Mouse (Mus musculus): Measurements from ENCODE around the gene Olfr1132. TPM values are rescaled to one million over a fixed set of nuclear protein-coding genes. Genes with fewer than 3 reads are reported as not detected.
"Not testable (repeated sequence)": the region's sequence is repeated elsewhere in the genome, so short reads cannot be mapped to it uniquely, and the experiment has no call there.

Gene Olfr1132
- not detected in 2 replicates for polyA plus RNA-seq (2012; rRNA removed)

- no peak for DNase-seq
- H3K4me3 ChIP-seq (ENCODE audit: control insufficient read depth, insufficient read depth, low read length) = no peak within 1 kb of the TSS
- TF ChIP-seq CTCF (IDR thresholded peaks at IDR 0.05; ENCODE audit: borderline replicate concordance, control insufficient read depth, extremely low read depth, insufficient read depth, low read length, poor library complexity) = no peak
- TF ChIP-seq POLR2A (IDR thresholded peaks at IDR 0.05; ENCODE audit: control insufficient read depth, extremely low read depth, insufficient read depth, low read length, poor library complexity) = no peak
- H3K27ac ChIP-seq (ENCODE audit: control insufficient read depth, insufficient read depth, low read length) = no peak within 1 kb of the TSS
- no peaks in the 10 kb centered on the region for H3K4me1 ChIP-seq (replicated peaks; ENCODE audit: control insufficient read depth, insufficient read depth, low read length)
- no peaks in the 10 kb centered on the region for H3K36me3 ChIP-seq (ENCODE audit: control insufficient read depth, insufficient read depth, low read length)
- H3K27me3 ChIP-seq (ENCODE audit: control insufficient read depth, insufficient read depth, low read length) = no peaks in the 10 kb centered on the region
Observed at GRCm38 (mm10) chr2:87637435-87637834, at the start of gene Olfr1132. TSS of gene Olfr1132 (minus strand) at chr2:87637535.

- 8% methylated on average over 1 of the region's 1 CpGs for WGBS
- no peak for DNase-seq
- Histone ChIP-seq H3K4me1 (replicated peaks; ENCODE audit: control insufficient read depth, insufficient read depth, low read length) (no peaks in the 10 kb centered on the region), H3K4me3 (ENCODE audit: control insufficient read depth, insufficient read depth, low read length) (no peak within 1 kb of the TSS), H3K27me3 (ENCODE audit: control insufficient read depth, insufficient read depth, low read length) (no peaks in the 10 kb centered on the region), H3K27ac (ENCODE audit: control insufficient read depth, insufficient read depth, low read length) (no peak within 1 kb of the TSS), H3K36me3 (ENCODE audit: control insufficient read depth, insufficient read depth, low read length) (no peaks in the 10 kb centered on the region)
- TF ChIP-seq POLR2A (IDR thresholded peaks at IDR 0.05; ENCODE audit: control insufficient read depth, extremely low read depth, insufficient read depth, low read length, poor library complexity) (no peak), CTCF (IDR thresholded peaks at IDR 0.05; ENCODE audit: borderline replicate concordance, control insufficient read depth, extremely low read depth, insufficient read depth, low read length, poor library complexity) (no peak)
Observed at GRCm38 (mm10) chr2:87673564-87673963, 36.2 kb upstream of the Olfr1132 start, which contains the start of gene Olfr1135. TSS of gene Olfr1135 (minus strand) at chr2:87673664.

GRCm38 (mm10) chr2:87658360-87658759, 21.0 kb upstream of the Olfr1132 start, which contains the start of gene Olfr1134:
TSS of gene Olfr1134 (minus strand) at chr2:87658460.
- H3K4me1 ChIP-seq (replicated peaks; ENCODE audit: control insufficient read depth, insufficient read depth, low read length) = no peaks in the 10 kb centered on the region
- H3K27ac ChIP-seq (ENCODE audit: control insufficient read depth, insufficient read depth, low read length) = no peak within 1 kb of the TSS
- 88% methylated on average over 2 of the region's 2 CpGs for WGBS
- no peak for DNase-seq
- H3K27me3 ChIP-seq (ENCODE audit: control insufficient read depth, insufficient read depth, low read length) = no peaks in the 10 kb centered on the region
- no peaks in the 10 kb centered on the region for H3K36me3 ChIP-seq (ENCODE audit: control insufficient read depth, insufficient read depth, low read length)
- H3K4me3 ChIP-seq (ENCODE audit: control insufficient read depth, insufficient read depth, low read length) = no peak within 1 kb of the TSS
- TF ChIP-seq CTCF (IDR thresholded peaks at IDR 0.05; ENCODE audit: borderline replicate concordance, control insufficient read depth, extremely low read depth, insufficient read depth, low read length, poor library complexity) (no peak), POLR2A (IDR thresholded peaks at IDR 0.05; ENCODE audit: control insufficient read depth, extremely low read depth, insufficient read depth, low read length, poor library complexity) (no peak)

GRCm38 (mm10) chr2:87647274-87647673, 9.9 kb upstream of the Olfr1132 start, which contains the start of gene Olfr1133:
TSS of gene Olfr1133 (minus strand) at chr2:87647374.
- Histone ChIP-seq H3K36me3 (ENCODE audit: control insufficient read depth, insufficient read depth, low read length) (no peaks in the 10 kb centered on the region), H3K27me3 (ENCODE audit: control insufficient read depth, insufficient read depth, low read length) (no peaks in the 10 kb centered on the region), H3K27ac (ENCODE audit: control insufficient read depth, insufficient read depth, low read length) (no peak within 1 kb of the TSS), H3K4me1 (replicated peaks; ENCODE audit: control insufficient read depth, insufficient read depth, low read length) (no peaks in the 10 kb centered on the region), H3K4me3 (ENCODE audit: control insufficient read depth, insufficient read depth, low read length) (no peak within 1 kb of the TSS)
- DNase-seq = no peak
- no peak for TF ChIP-seq CTCF (IDR thresholded peaks at IDR 0.05; ENCODE audit: borderline replicate concordance, control insufficient read depth, extremely low read depth, insufficient read depth, low read length, poor library complexity)
- no peak for TF ChIP-seq POLR2A (IDR thresholded peaks at IDR 0.05; ENCODE audit: control insufficient read depth, extremely low read depth, insufficient read depth, low read length, poor library complexity)

GRCm38 (mm10) chr2:87642441-87642840, 5.1 kb upstream of the Olfr1132 start:
- no peak for TF ChIP-seq POLR2A (IDR thresholded peaks at IDR 0.05; ENCODE audit: control insufficient read depth, extremely low read depth, insufficient read depth, low read length, poor library complexity)
- TF ChIP-seq CTCF (IDR thresholded peaks at IDR 0.05; ENCODE audit: borderline replicate concordance, control insufficient read depth, extremely low read depth, insufficient read depth, low read length, poor library complexity) = no peak
- no peaks in the 10 kb centered on the region for H3K27me3 ChIP-seq (ENCODE audit: control insufficient read depth, insufficient read depth, low read length)
- no peaks in the 10 kb centered on the region for H3K36me3 ChIP-seq (ENCODE audit: control insufficient read depth, insufficient read depth, low read length)

GRCm38 (mm10) chr2:87626804-87627203, 10.5 kb downstream of the Olfr1132 start, which contains the start of gene Olfr1131:
TSS of gene Olfr1131 (plus strand) at chr2:87627104.
- WGBS = 71% methylated on average over 3 of the region's 3 CpGs
- H3K4me1 ChIP-seq (replicated peaks; ENCODE audit: control insufficient read depth, insufficient read depth, low read length) = no peaks in the 10 kb centered on the region
- no peak within 1 kb of the TSS for H3K4me3 ChIP-seq (ENCODE audit: control insufficient read depth, insufficient read depth, low read length)
- no peak within 1 kb of the TSS for H3K27ac ChIP-seq (ENCODE audit: control insufficient read depth, insufficient read depth, low read length)
- no peaks in the 10 kb centered on the region for H3K36me3 ChIP-seq (ENCODE audit: control insufficient read depth, insufficient read depth, low read length)
- no peak for TF ChIP-seq POLR2A (IDR thresholded peaks at IDR 0.05; ENCODE audit: control insufficient read depth, extremely low read depth, insufficient read depth, low read length, poor library complexity)
- no peak for TF ChIP-seq CTCF (IDR thresholded peaks at IDR 0.05; ENCODE audit: borderline replicate concordance, control insufficient read depth, extremely low read depth, insufficient read depth, low read length, poor library complexity)
- DNase-seq = no peak
- H3K27me3 ChIP-seq (ENCODE audit: control insufficient read depth, insufficient read depth, low read length) = no peaks in the 10 kb centered on the region

More at GRCm38 (mm10) chr2:87642441-87642840, 5.1 kb upstream of the Olfr1132 start:
- no peak overlapping the region for H3K27ac ChIP-seq (ENCODE audit: control insufficient read depth, insufficient read depth, low read length)
- no peaks in the 10 kb centered on the region for H3K4me1 ChIP-seq (replicated peaks; ENCODE audit: control insufficient read depth, insufficient read depth, low read length)
- DNase-seq = no peak
- H3K4me3 ChIP-seq (ENCODE audit: control insufficient read depth, insufficient read depth, low read length) = no peak overlapping the region

GRCm38 (mm10) chr2:87605912-87606311, 31.4 kb downstream of the Olfr1132 start, which contains the start of gene Olfr1130:
TSS of gene Olfr1130 (plus strand) at chr2:87606212.
- H3K4me3 ChIP-seq (ENCODE audit: control insufficient read depth, insufficient read depth, low read length); H3K36me3 ChIP-seq (ENCODE audit: control insufficient read depth, insufficient read depth, low read length); DNase-seq: not testable (repeated sequence)

More at GRCm38 (mm10) chr2:87605912-87606311, 31.4 kb downstream of the Olfr1132 start, which contains the start of gene Olfr1130:
- not testable (repeated sequence) for H3K27ac ChIP-seq (ENCODE audit: control insufficient read depth, insufficient read depth, low read length); H3K4me1 ChIP-seq (replicated peaks; ENCODE audit: control insufficient read depth, insufficient read depth, low read length); H3K27me3 ChIP-seq (ENCODE audit: control insufficient read depth, insufficient read depth, low read length)

Other genes with a start within 250 kb of the Olfr1132 start
- not detected in 2 replicates for gene Olfr1123, start 220.9 kb downstream of the Olfr1132 start, polyA plus RNA-seq (2012; rRNA removed)
- gene Olfr1124, start 207.3 kb downstream of the Olfr1132 start, polyA plus RNA-seq (2012; rRNA removed) = not detected in 2 replicates
- gene Olfr1126, start 183.6 kb downstream of the Olfr1132 start, polyA plus RNA-seq (2012; rRNA removed) = not detected in 2 replicates
- not detected in 2 replicates for gene Pramel7, start 140.4 kb downstream of the Olfr1132 start, polyA plus RNA-seq (2012; rRNA removed)
- not detected in 2 replicates for gene Pramel6, start 131.0 kb downstream of the Olfr1132 start, polyA plus RNA-seq (2012; rRNA removed)
- gene Olfr153, start 105.7 kb downstream of the Olfr1132 start, polyA plus RNA-seq (2012; rRNA removed) = not detected in 2 replicates
- not detected in 2 replicates for gene Olfr1128, start 92.0 kb downstream of the Olfr1132 start, polyA plus RNA-seq (2012; rRNA removed)
- gene Olfr1129, start 63.6 kb downstream of the Olfr1132 start, polyA plus RNA-seq (2012; rRNA removed) = not detected in 2 replicates
- gene Olfr1130, start 31.3 kb downstream of the Olfr1132 start, polyA plus RNA-seq (2012; rRNA removed) = not detected in 2 replicates
- gene Olfr1131, start 10.4 kb downstream of the Olfr1132 start, polyA plus RNA-seq (2012; rRNA removed) = not detected in 2 replicates
- gene Olfr1133, start 9.8 kb upstream of the Olfr1132 start, polyA plus RNA-seq (2012; rRNA removed) = not detected in 2 replicates
- gene Olfr1134, start 20.9 kb upstream of the Olfr1132 start, polyA plus RNA-seq (2012; rRNA removed) = not detected in 2 replicates
- gene Olfr1135, start 36.1 kb upstream of the Olfr1132 start, polyA plus RNA-seq (2012; rRNA removed) = not detected in 2 replicates
- gene Olfr1136, start 56.4 kb upstream of the Olfr1132 start, polyA plus RNA-seq (2012; rRNA removed) = 0.40 TPM in 1 of 2 replicates, not detected in the other
- gene Olfr1137, start 75.6 kb upstream of the Olfr1132 start, polyA plus RNA-seq (2012; rRNA removed) = not detected in 2 replicates
- not detected in 2 replicates for gene Olfr1138, start 102.4 kb upstream of the Olfr1132 start, polyA plus RNA-seq (2012; rRNA removed)
- gene Olfr1140, start 106.2 kb upstream of the Olfr1132 start, polyA plus RNA-seq (2012; rRNA removed) = not detected in 2 replicates
- gene Olfr1141, start 116.5 kb upstream of the Olfr1132 start, polyA plus RNA-seq (2012; rRNA removed) = not detected in 2 replicates
- gene Olfr152, start 141.9 kb upstream of the Olfr1132 start, polyA plus RNA-seq (2012; rRNA removed) = not detected in 2 replicates
- gene Olfr1143, start 163.1 kb upstream of the Olfr1132 start, polyA plus RNA-seq (2012; rRNA removed) = not detected in 2 replicates
- not detected in 2 replicates for gene Olfr1145, start 172.3 kb upstream of the Olfr1132 start, polyA plus RNA-seq (2012; rRNA removed)
- gene Olfr1148, start 193.0 kb upstream of the Olfr1132 start, polyA plus RNA-seq (2012; rRNA removed) = not detected in 2 replicates
- gene Olfr1150-ps1, start 206.5 kb upstream of the Olfr1132 start, polyA plus RNA-seq (2012; rRNA removed) = not detected in 2 replicates
- gene Olfr1151, start 218.3 kb upstream of the Olfr1132 start, polyA plus RNA-seq (2012; rRNA removed) = not detected in 2 replicates
- not detected in 2 replicates for gene Olfr1152, start 229.0 kb upstream of the Olfr1132 start, polyA plus RNA-seq (2012; rRNA removed)

All from thymus, adult 2 months (tissue).